Mouse (Mus musculus): ENCODE measurements around the gene E330034G19Rik. TPM values are rescaled to one million over a fixed set of nuclear protein-coding genes. Genes with fewer than 3 reads are reported as not detected.

The E330034G19Rik gene
- not detected in 2 replicates for polyA plus RNA-seq (2016; fragmentation: Nextera tagmentation; extraction: Ambion mirVana)

DNA sequence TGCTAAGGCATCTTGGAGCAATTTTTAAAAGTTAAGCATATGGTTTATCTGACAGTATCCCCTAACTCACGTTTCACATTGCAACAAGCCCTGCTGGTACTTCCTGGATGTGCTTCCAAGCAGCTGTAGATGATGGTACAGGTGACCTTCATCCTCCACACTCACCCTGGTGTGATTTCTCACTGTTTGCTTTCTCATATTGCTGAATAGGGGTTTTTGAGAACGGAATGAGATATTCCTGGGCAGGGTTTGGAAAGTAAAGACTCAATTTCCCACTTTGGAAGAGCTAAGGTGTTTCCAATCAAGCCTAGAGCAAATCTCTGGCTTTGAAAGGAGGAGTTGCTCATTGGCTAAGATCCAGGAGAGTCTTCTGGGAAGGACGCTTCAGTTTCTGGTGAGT is at the start of gene E330034G19Rik:
TSS of gene E330034G19Rik (plus strand) at position 301 of the 400 bp plus-strand sequence.
- H3K36me3 ChIP-seq = no peaks in the 10 kb centered on the region
- no peaks in the 10 kb centered on the region for H3K4me1 ChIP-seq
- 64% methylated on average over 3 of the region's 3 CpGs for WGBS
- no peaks in the 10 kb centered on the region for H3K27me3 ChIP-seq (ENCODE audit: low read depth, poor library complexity, severe bottlenecking)
- no peak within 1 kb of the TSS for H3K4me3 ChIP-seq
- H3K9me3 ChIP-seq (replicated peaks) = no peaks in the 10 kb centered on the region
- H3K27ac ChIP-seq = no peak within 1 kb of the TSS
- no peak for DNase-seq (ENCODE audit: low spot score)

DNA sequence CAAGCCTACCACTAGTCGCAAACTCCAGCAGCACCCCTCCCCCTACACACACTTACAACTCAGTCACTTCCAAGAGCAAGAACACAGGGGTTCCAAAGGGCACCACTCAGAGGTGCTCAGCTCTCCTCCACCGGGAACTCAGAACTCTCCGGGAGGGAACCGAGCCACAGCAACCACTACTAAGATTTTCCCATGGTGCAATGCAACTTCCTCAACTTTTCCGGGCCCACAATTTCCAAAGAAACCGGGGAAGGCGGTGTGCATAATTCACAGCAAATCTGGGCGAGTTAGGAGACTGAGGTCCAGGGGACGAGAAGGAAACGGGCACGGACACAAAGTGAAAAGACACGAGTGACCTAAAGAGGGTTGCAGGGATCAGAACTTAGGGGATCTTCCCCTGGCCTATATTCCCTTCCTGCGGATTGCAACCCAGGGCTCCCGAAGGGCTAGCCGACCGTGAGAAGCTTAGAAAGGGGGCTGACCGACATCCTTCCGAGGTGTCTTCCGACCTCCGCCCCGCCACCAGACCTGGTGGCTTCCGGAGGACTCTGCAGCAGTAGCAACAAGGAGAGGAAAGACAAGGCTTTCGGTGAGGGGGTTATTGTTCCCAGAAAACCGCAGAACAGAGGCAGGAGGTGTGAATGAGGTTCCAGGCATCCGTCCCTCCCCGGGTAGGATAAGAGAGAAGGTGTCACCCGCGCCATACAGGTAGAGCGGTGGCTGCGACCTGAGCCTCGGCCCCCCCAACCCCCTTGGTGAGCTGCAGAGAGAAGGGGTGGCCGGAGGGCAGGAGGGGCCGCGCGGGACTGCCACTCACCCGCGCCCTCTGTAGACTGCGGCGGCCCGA is 48.5 kb upstream of the E330034G19Rik start:
- Histone ChIP-seq H3K4me1 (peaks cover 41% of the 10 kb centered on the region), H3K4me3 (peak overlapping the region; percentile 96), H3K9me3 (replicated peaks) (no peaks in the 10 kb centered on the region), H3K27ac (peak overlapping the region; percentile 99), H3K36me3 (peaks cover 31% of the 10 kb centered on the region), H3K27me3 (ENCODE audit: low read depth, poor library complexity, severe bottlenecking) (no peaks in the 10 kb centered on the region)
- WGBS = under 1% methylated on average over 40 of the region's 40 CpGs
- DNase-seq (ENCODE audit: low spot score) = peak; percentile 61

DNA sequence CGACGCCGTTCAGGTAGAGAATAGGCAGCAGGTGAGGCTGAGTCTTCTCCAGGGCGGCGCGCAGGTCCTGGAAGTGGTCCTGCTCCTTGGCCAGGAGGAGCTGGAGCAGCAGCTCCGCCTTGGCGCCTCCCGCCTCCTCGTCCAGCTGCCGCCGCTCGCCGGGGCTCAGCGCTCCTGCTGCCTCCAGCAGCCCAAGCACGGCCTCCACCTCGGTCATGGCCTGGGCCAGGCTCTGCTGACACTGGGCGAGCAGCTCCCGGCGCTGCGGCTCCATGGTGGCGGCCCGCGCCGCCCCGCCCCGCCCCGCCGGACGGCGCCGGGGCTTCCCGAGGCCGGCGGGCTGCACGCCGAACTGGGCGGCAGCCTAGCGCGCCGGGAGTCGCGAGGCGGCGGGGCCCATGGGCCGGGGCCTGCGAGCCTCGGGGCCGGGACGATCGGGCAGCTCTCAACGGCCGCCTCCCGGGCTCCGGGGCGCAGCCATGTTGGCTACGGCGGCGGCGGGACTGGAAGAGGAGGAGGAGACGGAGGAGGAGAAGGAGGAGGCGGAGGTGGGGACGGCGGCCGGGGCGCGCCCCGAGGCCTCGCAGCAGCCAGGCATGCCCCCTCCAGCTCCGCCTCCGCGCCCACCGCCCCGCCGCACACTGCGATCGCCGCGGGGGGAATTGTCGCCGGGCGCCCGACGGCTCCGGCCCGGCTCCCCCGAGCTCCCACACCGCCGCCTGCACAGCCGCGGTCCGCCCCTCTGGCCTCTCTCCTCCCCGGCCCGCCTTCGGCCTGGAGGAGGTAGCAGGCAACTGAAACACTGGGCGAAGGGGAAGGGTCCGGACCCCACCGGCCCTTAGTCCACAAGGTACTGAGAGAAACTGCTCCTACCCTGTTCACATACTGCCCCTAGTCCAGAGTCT is 47.6 kb upstream of the E330034G19Rik start, which contains the start of gene Dlg5:
TSS of gene Dlg5 (minus strand) at position 744 of the 905 bp plus-strand sequence.
- 1% methylated on average over 90 of the region's 98 CpGs for WGBS

DNA sequence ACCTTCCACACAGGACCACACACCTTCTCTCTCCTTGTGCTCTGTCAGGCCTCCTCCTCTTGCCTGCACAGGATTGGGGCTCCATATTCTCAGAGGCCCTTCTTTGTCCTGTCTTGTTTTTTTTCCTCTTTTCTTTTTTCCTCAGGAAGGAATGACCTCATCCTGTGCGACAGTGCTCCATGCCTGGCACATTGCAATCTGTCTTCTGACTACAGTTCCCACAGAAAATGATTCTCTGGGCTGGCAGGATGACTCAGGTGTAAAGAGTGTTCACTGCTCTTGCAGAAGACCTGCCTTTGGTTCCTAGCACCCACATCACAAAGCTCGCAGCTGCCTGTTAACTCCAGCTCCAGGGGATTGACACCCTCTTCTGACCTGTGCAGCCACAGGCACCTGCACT is 43.1 kb upstream of the E330034G19Rik start:
- Histone ChIP-seq H3K27ac (peak overlapping the region; percentile 26; the same call in 1 of the 2 replicates), H3K4me1 (peaks cover 49% of the 10 kb centered on the region)
- 66% methylated on average over 2 of the region's 2 CpGs for WGBS

More for the DNA sequence above, 47.6 kb upstream of the E330034G19Rik start, which contains the start of gene Dlg5:
- Histone ChIP-seq H3K27me3 (ENCODE audit: low read depth, poor library complexity, severe bottlenecking) (no peaks in the 10 kb centered on the region), H3K9me3 (replicated peaks) (no peaks in the 10 kb centered on the region), H3K4me3 (peak within 1 kb of the TSS; percentile 96), H3K4me1 (peaks cover 43% of the 10 kb centered on the region), H3K36me3 (peaks cover 24% of the 10 kb centered on the region), H3K27ac (peak within 1 kb of the TSS; percentile 99)
- DNase-seq (ENCODE audit: low spot score) = peak; percentile 84

DNA sequence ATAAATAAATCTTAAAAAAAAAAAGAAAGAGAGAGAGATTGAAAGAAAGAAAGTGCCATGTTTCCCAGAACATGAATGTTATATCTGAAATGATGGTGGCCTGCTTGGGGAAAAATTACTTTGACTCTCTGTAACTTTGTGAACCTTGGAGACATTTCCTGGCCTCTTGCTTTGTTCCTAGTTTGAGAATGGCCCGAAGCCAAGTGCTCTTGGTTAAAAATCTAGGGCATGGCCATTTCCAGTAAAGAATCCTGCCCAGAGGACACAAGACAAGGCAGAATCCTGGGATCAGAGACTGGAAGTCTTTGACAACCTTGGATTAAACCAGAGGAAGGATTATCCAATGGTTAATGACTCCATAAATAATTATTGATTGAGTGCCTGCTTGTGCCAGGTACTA is 41.7 kb upstream of the E330034G19Rik start:
- Histone ChIP-seq H3K4me3 (no peak overlapping the region), H3K27ac (no peak overlapping the region), H3K4me1 (peaks cover 52% of the 10 kb centered on the region), H3K27me3 (ENCODE audit: low read depth, poor library complexity, severe bottlenecking) (no peaks in the 10 kb centered on the region), H3K36me3 (no peaks in the 10 kb centered on the region), H3K9me3 (replicated peaks) (no peaks in the 10 kb centered on the region)
- no peak for DNase-seq (ENCODE audit: low spot score)
- 86% methylated on average over 1 of the region's 1 CpGs for WGBS

More for the DNA sequence above, 43.1 kb upstream of the E330034G19Rik start:
- DNase-seq (ENCODE audit: low spot score) = no peak
- Histone ChIP-seq H3K9me3 (replicated peaks) (no peaks in the 10 kb centered on the region), H3K27me3 (ENCODE audit: low read depth, poor library complexity, severe bottlenecking) (no peaks in the 10 kb centered on the region), H3K36me3 (no peaks in the 10 kb centered on the region), H3K4me3 (no peak overlapping the region)

DNA sequence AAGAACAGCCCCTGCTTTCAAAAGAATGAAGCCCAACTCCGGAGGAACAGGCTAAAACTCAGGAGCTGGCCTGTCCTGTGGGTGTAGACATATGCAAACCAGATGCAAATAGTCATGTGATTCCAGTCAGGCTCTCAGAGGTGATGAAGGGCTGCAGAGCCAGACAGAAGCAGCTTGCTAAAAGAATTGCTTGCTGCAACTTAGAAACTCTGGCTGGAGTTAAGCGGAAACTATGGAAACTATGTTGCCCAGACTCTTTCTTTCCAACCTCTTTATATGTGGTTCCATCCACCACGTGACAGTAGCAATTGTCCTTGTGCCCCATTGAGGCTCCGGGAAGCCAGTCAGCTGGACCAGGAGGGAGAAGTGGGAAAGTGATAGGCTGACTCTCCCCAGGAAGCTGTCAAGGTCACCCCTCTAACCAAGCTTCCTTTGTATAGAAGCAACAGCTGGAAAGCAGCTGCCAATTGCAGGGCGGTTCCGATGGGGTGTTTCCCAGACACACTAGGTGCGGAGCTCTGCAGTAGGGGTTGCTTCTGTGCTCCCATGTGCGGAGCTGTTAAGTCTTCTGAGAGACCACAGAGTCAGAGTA is 39.3 kb upstream of the E330034G19Rik start:
- no peaks in the 10 kb centered on the region for H3K36me3 ChIP-seq
- 6% methylated on average over 8 of the region's 8 CpGs for WGBS
- H3K9me3 ChIP-seq (replicated peaks) = no peaks in the 10 kb centered on the region
- DNase-seq (ENCODE audit: low spot score) = peak; percentile 73
- peak overlapping the region; percentile 20 for H3K4me3 ChIP-seq
- no peaks in the 10 kb centered on the region for H3K27me3 ChIP-seq (ENCODE audit: low read depth, poor library complexity, severe bottlenecking)
- peak overlapping the region; percentile 91 for H3K27ac ChIP-seq
- peaks cover 45% of the 10 kb centered on the region for H3K4me1 ChIP-seq

DNA sequence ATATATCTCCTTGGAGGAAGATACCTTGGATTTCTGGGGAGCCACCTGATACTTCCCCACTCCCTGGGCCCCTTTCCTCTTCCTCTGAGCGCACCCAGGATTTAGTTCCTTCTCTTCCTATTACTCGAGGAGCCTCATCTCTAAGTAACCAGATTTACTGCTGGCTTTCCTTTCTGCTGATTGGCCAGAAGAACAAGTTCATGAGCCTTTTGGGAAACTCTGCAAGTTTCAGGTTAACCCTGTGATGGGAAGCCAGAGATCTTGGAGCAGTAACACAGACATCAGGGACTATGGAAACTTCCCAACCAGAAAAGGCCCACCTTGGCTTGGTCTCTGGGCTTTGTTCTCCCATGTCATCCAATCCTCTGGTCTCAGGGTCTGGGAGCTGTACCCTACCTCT is 37.1 kb upstream of the E330034G19Rik start:
- H3K9me3 ChIP-seq (replicated peaks) = no peaks in the 10 kb centered on the region
- H3K27ac ChIP-seq = peak overlapping the region; percentile 91
- no peak for DNase-seq (ENCODE audit: low spot score)
- H3K4me1 ChIP-seq = peaks cover 46% of the 10 kb centered on the region
- WGBS = 72% methylated on average over 2 of the region's 2 CpGs
- H3K27me3 ChIP-seq (ENCODE audit: low read depth, poor library complexity, severe bottlenecking) = no peaks in the 10 kb centered on the region
- H3K36me3 ChIP-seq = no peaks in the 10 kb centered on the region
- no peak overlapping the region for H3K4me3 ChIP-seq

DNA sequence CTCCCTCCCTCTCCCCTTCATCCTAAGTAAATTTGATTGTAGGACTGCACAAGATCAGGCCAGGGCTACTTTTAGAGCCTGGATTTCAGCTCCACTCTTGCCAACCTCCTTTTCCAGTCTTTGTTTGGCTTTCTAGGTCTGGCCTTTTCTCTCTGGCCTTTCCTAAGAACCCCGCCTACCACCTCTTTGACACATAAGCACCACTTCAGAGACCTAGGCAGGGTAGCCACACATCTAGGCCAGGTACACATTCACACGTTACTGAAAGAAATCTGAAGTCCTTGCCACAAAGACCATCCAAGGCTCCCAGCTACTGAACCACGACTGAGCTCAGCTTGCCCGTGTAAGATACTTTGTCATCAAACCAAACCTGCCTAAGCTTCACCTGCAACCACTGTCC is 32.6 kb upstream of the E330034G19Rik start:
- no peak overlapping the region for H3K4me3 ChIP-seq
- WGBS = 75% methylated on average over 4 of the region's 4 CpGs
- peaks cover 60% of the 10 kb centered on the region for H3K4me1 ChIP-seq
- no peak for DNase-seq (ENCODE audit: low spot score)
- no peaks in the 10 kb centered on the region for H3K36me3 ChIP-seq
- H3K27me3 ChIP-seq (ENCODE audit: low read depth, poor library complexity, severe bottlenecking) = no peaks in the 10 kb centered on the region
- peak overlapping the region; percentile 92 for H3K27ac ChIP-seq
- H3K9me3 ChIP-seq (replicated peaks) = no peaks in the 10 kb centered on the region

DNA sequence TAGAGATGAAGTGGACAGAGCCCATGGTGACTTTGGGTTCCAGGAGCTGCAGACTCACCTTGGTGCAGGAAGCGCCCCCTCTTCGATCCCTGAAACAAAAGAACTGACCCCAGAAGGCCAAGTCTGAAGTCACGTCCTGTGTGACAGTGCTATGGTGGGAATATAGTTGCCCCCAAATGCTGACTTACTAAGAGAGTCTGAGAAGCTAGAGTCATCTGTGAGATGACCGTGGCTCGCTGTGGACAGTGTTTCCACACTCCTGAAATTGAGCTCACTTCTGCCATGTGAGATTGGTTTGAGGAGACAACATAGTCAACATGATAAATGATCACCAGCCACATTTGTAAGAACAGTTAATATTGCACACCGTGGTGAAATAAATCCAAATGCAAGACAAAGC is 30.6 kb upstream of the E330034G19Rik start:
- DNase-seq (ENCODE audit: low spot score) = peak; percentile 47
- H3K4me3 ChIP-seq = peak overlapping the region; percentile 30
- no peaks in the 10 kb centered on the region for H3K36me3 ChIP-seq
- no peaks in the 10 kb centered on the region for H3K9me3 ChIP-seq (replicated peaks)
- H3K4me1 ChIP-seq = peaks cover 55% of the 10 kb centered on the region
- 63% methylated on average over 6 of the region's 6 CpGs for WGBS
- H3K27me3 ChIP-seq (ENCODE audit: low read depth, poor library complexity, severe bottlenecking) = no peaks in the 10 kb centered on the region
- peak overlapping the region; percentile 92 for H3K27ac ChIP-seq

DNA sequence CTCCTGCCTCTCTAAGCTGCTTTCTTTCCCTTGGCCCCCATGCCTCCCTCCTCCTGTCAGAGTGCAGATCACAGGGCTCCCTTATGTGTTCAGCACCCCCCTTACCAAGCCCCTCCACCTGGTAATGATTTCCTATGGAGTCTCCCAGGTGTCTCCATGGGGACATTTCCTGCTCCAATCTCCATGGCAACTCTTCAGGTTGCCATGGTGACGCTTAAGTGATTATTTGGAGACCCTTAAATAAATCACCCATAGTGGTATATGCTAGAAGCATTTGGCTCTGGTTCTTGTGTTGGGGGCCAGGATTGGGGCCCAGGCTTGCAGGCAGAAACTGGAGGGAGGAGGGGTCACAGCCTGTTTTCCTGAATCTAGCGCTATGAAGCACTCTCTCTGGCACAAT is 30.1 kb upstream of the E330034G19Rik start:
- no peaks in the 10 kb centered on the region for H3K27me3 ChIP-seq (ENCODE audit: low read depth, poor library complexity, severe bottlenecking)
- 34% methylated on average over 2 of the region's 2 CpGs for WGBS

DNA sequence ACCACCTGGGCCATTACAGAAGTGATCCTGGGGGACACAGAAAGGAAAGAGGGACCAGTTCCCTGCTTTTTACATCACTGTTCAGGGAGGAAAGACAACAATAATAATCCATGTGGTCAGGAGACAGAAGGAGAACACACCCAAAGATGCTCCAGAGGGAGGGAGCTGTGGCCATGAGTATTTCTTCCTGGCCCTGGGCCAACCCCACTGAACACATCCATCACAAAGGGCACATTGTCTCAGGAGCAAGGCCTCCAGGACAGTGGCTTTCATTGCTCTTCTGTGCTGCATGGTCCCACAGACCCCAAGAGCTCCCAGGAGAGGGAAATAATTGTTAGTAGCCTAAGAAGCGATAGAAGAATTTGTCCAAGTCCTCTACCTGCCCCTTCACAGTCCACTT is 23.4 kb upstream of the E330034G19Rik start:
- Histone ChIP-seq H3K9me3 (replicated peaks) (no peaks in the 10 kb centered on the region), H3K27ac (peak overlapping the region; percentile 21; the same call in 1 of the 2 replicates), H3K4me3 (no peak overlapping the region), H3K4me1 (peaks cover 20% of the 10 kb centered on the region; the same call in 1 of the 2 replicates), H3K36me3 (no peaks in the 10 kb centered on the region), H3K27me3 (ENCODE audit: low read depth, poor library complexity, severe bottlenecking) (no peaks in the 10 kb centered on the region)
- 78% methylated on average over 1 of the region's 1 CpGs for WGBS
- DNase-seq (ENCODE audit: low spot score) = no peak

More for the DNA sequence above, 30.1 kb upstream of the E330034G19Rik start:
- H3K27ac ChIP-seq = peak overlapping the region; percentile 92
- H3K4me1 ChIP-seq = peaks cover 55% of the 10 kb centered on the region
- peak; percentile 87 for DNase-seq (ENCODE audit: low spot score)
- no peaks in the 10 kb centered on the region for H3K9me3 ChIP-seq (replicated peaks)
- H3K36me3 ChIP-seq = no peaks in the 10 kb centered on the region
- H3K4me3 ChIP-seq = peak overlapping the region; percentile 30

DNA sequence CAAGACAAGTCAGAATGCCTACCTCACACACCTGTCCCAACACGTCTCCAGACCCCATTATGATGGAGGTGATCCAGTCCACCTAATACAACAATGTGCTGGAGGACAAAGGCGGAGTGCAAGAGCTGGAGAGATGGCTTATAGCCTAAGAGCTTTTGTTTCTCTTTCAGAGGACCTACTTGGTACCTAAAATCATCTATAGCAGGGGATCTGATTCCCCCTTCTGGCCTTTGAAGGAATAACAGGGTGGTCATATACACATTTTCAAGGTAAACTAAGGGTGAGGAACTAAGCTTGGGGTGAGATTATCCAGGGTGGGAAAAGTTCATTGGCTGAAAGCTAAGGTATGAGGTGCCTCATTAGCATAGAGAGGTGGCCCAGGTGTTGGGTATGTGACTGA is 19.4 kb upstream of the E330034G19Rik start:
- peak overlapping the region; percentile 42; the same call in 1 of the 2 replicates for H3K27ac ChIP-seq
- H3K27me3 ChIP-seq (ENCODE audit: low read depth, poor library complexity, severe bottlenecking) = no peaks in the 10 kb centered on the region
- H3K9me3 ChIP-seq (replicated peaks) = no peaks in the 10 kb centered on the region
- peak; percentile 39 for DNase-seq (ENCODE audit: low spot score)
- 61% methylated on average over 2 of the region's 2 CpGs for WGBS
- no peak overlapping the region for H3K4me3 ChIP-seq
- no peaks in the 10 kb centered on the region for H3K36me3 ChIP-seq
- H3K4me1 ChIP-seq = peaks cover 9% of the 10 kb centered on the region; the same call in 1 of the 2 replicates
